ENCODE assay signal across 26 mouse cellular contexts in the genomic region with DNA sequence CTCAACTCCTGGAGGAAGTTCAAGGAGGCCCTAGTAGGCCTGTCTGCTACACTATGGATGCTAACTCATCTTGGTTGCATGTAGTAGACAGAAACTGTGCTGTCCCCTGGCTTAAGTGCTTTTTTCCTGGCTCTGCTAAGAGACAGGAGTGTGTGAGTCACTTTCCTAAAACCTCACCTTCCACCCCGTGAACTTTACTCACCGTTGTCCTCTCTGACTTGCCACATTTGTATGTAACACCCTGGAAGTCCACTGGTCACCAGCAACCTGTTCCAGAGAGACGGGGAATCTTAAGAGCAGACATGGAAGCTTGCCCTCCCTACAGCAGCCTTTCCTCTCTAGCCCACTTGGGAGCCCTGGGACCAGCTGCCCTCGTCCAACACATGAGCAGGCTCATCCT. TPM values are rescaled to one million over a fixed set of nuclear protein-coding genes. Genes with fewer than 3 reads are reported as not detected.
"Had no signal": no experiment of that assay in that cellular context is flagged by ENCODE, and none has a peak within 500 bp of the region (broad histone marks: within the 10 kb centered on the region; RNA-seq: fewer than 3 reads in every experiment).

No protein-coding gene starts in this region.

- H3K27ac ChIP-seq: gastrocnemius, adult 2 months; heart, embryonic 10.5 days; hindbrain, embryonic 10.5 days; hindbrain, embryonic 12.5 days; hindbrain, embryonic 14.5 days; intestine, embryonic 15.5 days; left cerebral cortex, adult 2 months; limb, embryonic 10.5 days; limb, embryonic 12.5 days; liver, embryonic 12.5 days; liver, embryonic 15.5 days had no signal

- DNase-seq: gastrocnemius, adult 2 months; gastrocnemius, postnatal 10 days; gastrocnemius, postnatal 25 days; heart, adult 18-20 months; heart, postnatal 10 days; heart, postnatal 4 days; kidney, adult 18-20 months; kidney, adult 8-10 months; kidney, postnatal 10 days; kidney, postnatal 4 days; liver, postnatal 0 days had no signal

- ATAC-seq: hindbrain, embryonic 16.5 days; inflammation-experienced regulatory T-cells, adult 6 months; intestine, embryonic 15.5 days; intestine, postnatal 0 days; liver, embryonic 12.5 days; liver, postnatal 0 days had no signal

- H3K27me3 ChIP-seq: heart, embryonic 12.5 days; hindbrain, embryonic 12.5 days; intestine, embryonic 15.5 days; limb, embryonic 12.5 days; liver, embryonic 12.5 days; liver, embryonic 15.5 days had no signal

- H3K4me2 ChIP-seq: heart, embryonic 12.5 days; hindbrain, embryonic 12.5 days; hindbrain, embryonic 14.5 days; intestine, embryonic 15.5 days; limb, embryonic 12.5 days; liver, embryonic 12.5 days; liver, embryonic 15.5 days had no signal

- H3K9ac ChIP-seq: heart, embryonic 12.5 days; hindbrain, embryonic 12.5 days; hindbrain, embryonic 14.5 days; intestine, embryonic 15.5 days; limb, embryonic 12.5 days; liver, embryonic 12.5 days; liver, embryonic 15.5 days; liver, postnatal 0 days had no signal

- H3K9me3 ChIP-seq: heart, embryonic 10.5 days; heart, embryonic 12.5 days; hindbrain, embryonic 10.5 days; hindbrain, embryonic 12.5 days; intestine, embryonic 15.5 days; limb, embryonic 10.5 days; limb, embryonic 12.5 days; liver, embryonic 12.5 days; liver, embryonic 15.5 days had no signal

- H3K4me3 ChIP-seq: gastrocnemius, adult 2 months; heart, embryonic 10.5 days; heart, embryonic 12.5 days; hindbrain, embryonic 10.5 days; hindbrain, embryonic 12.5 days; intestine, embryonic 15.5 days; left cerebral cortex, adult 2 months; limb, embryonic 10.5 days; limb, embryonic 12.5 days; liver, embryonic 12.5 days; liver, embryonic 15.5 days had no signal

RNA-seq across cellular contexts. Expression of a gene that starts 7.2 kb away (rescaled TPM):
- total RNA-seq: granulocyte monocyte progenitor cell, adult 5-6 weeks had no signal
